Mouse (Mus musculus) lung, postnatal 0 days (tissue): ENCODE measurements at regions not wholly inside any gene's neighbourhood (a gene's known extent, or its start where the extent isn't known, plus 50 kb on each side); places are given as distances from the start of the nearest gene placed in this dataset.
"Not testable (repeated sequence)": the region's sequence is repeated elsewhere in the genome, so short reads cannot be mapped to it uniquely, and the experiment has no call there.

Experiments used
- CTCF ChIP-seq: IDR thresholded peaks from 2 replicates; pipeline ENCODE4 v1.5.1; 2016; ENCODE audit warnings: antibody characterized with exemption, mild to moderate bottlenecking
- EP300 ChIP-seq: IDR thresholded peaks from 2 replicates; pipeline ENCODE4 v1.6.1; 2016; ENCODE audit warnings: antibody characterized with exemption, mild to moderate bottlenecking, control low read depth

DNA sequence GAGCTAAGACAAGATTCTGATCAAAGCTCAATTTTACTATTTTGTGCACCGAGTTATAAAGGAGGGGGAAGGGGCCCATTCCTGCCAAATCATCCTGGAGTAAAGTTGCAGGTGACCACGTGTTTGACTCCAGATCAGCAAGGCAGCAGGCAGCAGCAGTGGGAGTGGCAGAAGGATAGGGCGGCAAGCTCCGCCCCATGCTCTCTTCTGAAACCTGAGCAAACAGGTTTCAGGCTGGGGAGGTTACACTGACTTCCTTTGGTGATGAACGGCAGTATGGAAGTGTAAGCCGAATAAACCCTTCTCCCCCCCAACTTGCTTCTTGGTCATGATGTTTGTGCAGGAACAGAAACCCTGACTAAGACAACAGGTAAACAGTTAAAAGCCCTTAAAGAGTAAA, 479.0 kb downstream of the Inhba start:
- not testable (repeated sequence) for TF ChIP-seq CTCF, EP300
